Mouse (Mus musculus) forebrain, postnatal 0 days (tissue): ENCODE results near the gene Iqschfp. TPM values are rescaled to one million over a fixed set of nuclear protein-coding genes. Genes with fewer than 3 reads are reported as not detected.

Experiments
- ATAC-seq: fragments of 200-750 bp; cut with Nextera tagmentation; 2 replicates; pipeline ENCODE4 v1.8.0; 2017; ENCODE audit warnings: mild to moderate bottlenecking, moderate library complexity
- DNase-seq: peaks from one replicate; pipeline ENCODE4 v3.0.0-alpha.2; 2015
- H3K27ac ChIP-seq: fragments of 300-500 bp; sonication (generic); 2 replicates; pipeline ENCODE4 v1.5.1; 2014; ENCODE audit warnings: low read depth, mild to moderate bottlenecking, antibody characterized with exemption, low read length, moderate library complexity, mixed read lengths
- H3K27me3 ChIP-seq: fragments of 300-500 bp; sonication (generic); 2 replicates; pipeline ENCODE4 v1.6.1; 2014; ENCODE audit warnings: mild to moderate bottlenecking, low read length, mixed read lengths; ENCODE audit not compliant: insufficient read depth
- H3K36me3 ChIP-seq: fragments of 300-500 bp; sonication (generic); 2 replicates; pipeline ENCODE4 v1.6.1; 2014; ENCODE audit warnings: mild to moderate bottlenecking, moderate library complexity; ENCODE audit not compliant: insufficient read depth
- H3K4me1 ChIP-seq: fragments of 300-500 bp; sonication (generic); 2 replicates; pipeline ENCODE4 v1.6.1; 2014; ENCODE audit warnings: antibody characterized with exemption; ENCODE audit not compliant: insufficient read depth
- H3K4me2 ChIP-seq: fragments of 300-500 bp; sonication (generic); 2 replicates; pipeline ENCODE4 v1.6.1; 2014; ENCODE audit warnings: low read depth, mild to moderate bottlenecking, moderate library complexity
- H3K4me3 ChIP-seq: fragments of 300-500 bp; sonication (generic); 2 replicates; pipeline ENCODE4 v1.5.1; 2014; ENCODE audit warnings: low read depth, low read length, mixed read lengths
- H3K9ac ChIP-seq: fragments of 300-500 bp; sonication (generic); 2 replicates; pipeline ENCODE4 v1.6.1; 2014; ENCODE audit warnings: mild to moderate bottlenecking
- H3K9me3 ChIP-seq: fragments of 300-500 bp; sonication (generic); 2 replicates; pipeline ENCODE4 v1.6.1; 2016; ENCODE audit warnings: low read length
- CTCF ChIP-seq: sonication (generic); IDR thresholded peaks from 2 replicates; pipeline ENCODE4 v1.5.1; 2016; ENCODE audit warnings: antibody characterized with exemption, control low read depth, low read depth
- WGBS: fragments of 180-500 bp; shearing (Covaris S2); extraction: QIAGEN DNeasy Blood & Tissue Kit; methylation state at CpG from one replicate; pipeline ENCODE4 v1.1.7; 2014; 5-methylcytosine and 5-hydroxymethylcytosine counted together
- polyA plus RNA-seq: library from polyadenylated mRNA; unstranded; fragments of >200 nt; fragmentation: Nextera tagmentation; extraction: Ambion mirVana; gene quantifications from 2 replicates; pipeline ENCODE4 v1.2.1, GENCODE M21; 2015
- total RNA-seq: library from RNA; depleted of rRNA; stranded (reverse); fragments of >200 nt; gene quantifications from 2 replicates; pipeline ENCODE4 v1.2.3, GENCODE M21; 2014

The Iqschfp gene
- total and polyA plus RNA-seq, 2 experiments from 2014 or later: 6.6 to 8.8 TPM

DNA sequence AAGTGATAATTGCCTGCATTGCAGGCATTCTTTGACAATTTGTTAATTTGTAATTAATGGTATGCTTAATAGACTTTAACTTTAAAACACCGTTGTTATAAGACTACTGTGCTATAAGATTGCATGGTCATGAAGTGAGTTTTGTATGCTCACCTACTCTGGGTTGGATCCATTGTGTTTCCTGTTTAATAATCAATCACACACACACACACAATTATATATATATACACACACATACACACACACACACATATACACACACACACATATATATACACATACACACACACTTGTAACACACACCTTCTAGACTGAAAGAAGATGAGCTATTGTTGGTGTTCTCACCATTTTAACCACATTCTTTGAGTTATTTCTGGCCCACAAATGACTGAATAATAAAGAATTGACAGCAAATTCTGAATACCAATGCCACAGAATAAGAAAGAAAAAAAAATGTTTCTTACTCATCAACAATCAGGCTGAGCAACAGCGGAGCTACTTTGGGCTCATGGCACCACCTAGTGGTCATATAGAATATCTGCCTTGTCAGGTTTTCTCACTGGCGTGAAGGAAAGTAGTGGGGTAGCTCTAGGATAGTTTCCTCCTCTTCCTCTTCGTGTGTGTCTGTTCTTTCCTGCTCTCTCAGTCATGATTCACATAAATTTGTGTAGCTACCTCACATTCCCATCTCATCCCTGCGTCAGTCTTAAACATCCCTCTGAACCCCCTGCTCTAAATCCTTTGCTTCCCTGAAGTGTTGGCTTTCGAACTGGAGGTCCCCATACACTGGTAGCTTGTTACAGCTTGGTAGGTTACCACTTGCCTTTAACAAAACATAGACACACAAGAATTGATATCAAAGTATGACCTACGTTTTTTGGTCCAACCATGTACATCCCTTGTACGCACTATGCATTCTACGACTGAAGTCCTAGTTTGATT, 153.7 kb downstream of the Iqschfp start:
- DNase-seq: peak; percentile 86
- Histone ChIP-seq H3K4me2 (no peak overlapping the region), H3K4me3 (no peak overlapping the region), H3K27ac (no peak overlapping the region), H3K27me3 (no peaks in the 10 kb centered on the region), H3K4me1 (0 out of 2 replicates have a peak, but pooled peaks cover 3% of the 10 kb centered on the region), H3K9me3 (no peaks in the 10 kb centered on the region), H3K9ac (no peak overlapping the region), H3K36me3 (no peaks in the 10 kb centered on the region)
- WGBS: 52% methylated on average over 9 of the region's 9 CpGs
- peak; percentile 81 for ATAC-seq
- peak; percentile 95 for TF ChIP-seq CTCF

DNA sequence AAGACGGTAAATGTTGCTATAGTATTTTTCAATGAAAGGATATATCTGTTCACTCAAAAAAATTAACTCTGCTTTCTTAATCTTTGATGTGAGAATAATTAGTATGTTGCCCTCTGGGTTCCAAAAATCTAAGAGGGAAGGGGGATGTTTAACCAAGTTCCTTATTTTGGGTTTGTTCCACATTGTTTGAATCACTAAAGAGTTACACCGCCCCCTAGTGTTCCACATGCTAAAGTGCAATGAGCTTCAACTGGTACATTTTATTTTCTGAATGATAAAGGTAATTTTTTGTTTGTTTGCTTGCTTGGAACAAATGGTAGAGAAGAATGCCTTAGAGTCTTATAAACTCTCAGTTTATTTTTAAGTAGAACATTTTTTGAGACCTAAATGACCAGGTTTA, 161.5 kb downstream of the Iqschfp start:
- H3K4me1 ChIP-seq: no peaks in the 10 kb centered on the region
- H3K4me3 ChIP-seq: no peak overlapping the region
- H3K9me3 ChIP-seq: no peaks in the 10 kb centered on the region
- WGBS: 48% methylated on average over 2 of the region's 2 CpGs
- no peaks in the 10 kb centered on the region for H3K36me3 ChIP-seq
- no peak overlapping the region for H3K4me2 ChIP-seq
- no peak overlapping the region for H3K27ac ChIP-seq
- TF ChIP-seq CTCF: peak; percentile 85
- ATAC-seq: no peak
- peak; percentile 71 for DNase-seq
- H3K9ac ChIP-seq: no peak overlapping the region
- H3K27me3 ChIP-seq: no peaks in the 10 kb centered on the region

DNA sequence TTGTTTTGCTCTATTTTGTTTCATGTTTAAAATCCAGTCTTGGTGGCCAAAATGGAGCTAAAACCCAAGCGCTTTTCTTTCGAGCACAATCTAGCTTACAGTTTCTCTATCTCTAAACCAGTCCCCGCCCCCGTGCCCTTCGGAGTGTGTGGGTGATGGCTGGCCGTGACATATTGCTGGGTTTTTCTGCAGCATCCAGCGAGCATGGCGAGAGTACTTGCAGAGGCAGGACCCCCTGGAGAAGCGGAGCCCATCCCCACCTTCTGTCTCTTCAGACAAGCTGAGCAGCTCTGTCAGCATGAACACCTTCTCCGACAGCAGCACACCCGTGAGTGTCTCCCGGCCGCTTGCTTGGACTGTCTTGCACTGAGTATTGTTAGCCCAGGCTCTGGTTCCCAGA, 163.0 kb downstream of the Iqschfp start:
- no peak overlapping the region for H3K4me3 ChIP-seq
- H3K9ac ChIP-seq: no peak overlapping the region
- no peaks in the 10 kb centered on the region for H3K27me3 ChIP-seq
- DNase-seq: no peak
- H3K36me3 ChIP-seq: no peaks in the 10 kb centered on the region
- WGBS: 69% methylated on average over 13 of the region's 13 CpGs
- ATAC-seq: peak; percentile 5; the same call in 1 of the 2 replicates
- H3K4me1 ChIP-seq: no peaks in the 10 kb centered on the region
- no peak overlapping the region for H3K4me2 ChIP-seq
- H3K9me3 ChIP-seq: no peaks in the 10 kb centered on the region
- no peak overlapping the region for H3K27ac ChIP-seq
- no peak for TF ChIP-seq CTCF

DNA sequence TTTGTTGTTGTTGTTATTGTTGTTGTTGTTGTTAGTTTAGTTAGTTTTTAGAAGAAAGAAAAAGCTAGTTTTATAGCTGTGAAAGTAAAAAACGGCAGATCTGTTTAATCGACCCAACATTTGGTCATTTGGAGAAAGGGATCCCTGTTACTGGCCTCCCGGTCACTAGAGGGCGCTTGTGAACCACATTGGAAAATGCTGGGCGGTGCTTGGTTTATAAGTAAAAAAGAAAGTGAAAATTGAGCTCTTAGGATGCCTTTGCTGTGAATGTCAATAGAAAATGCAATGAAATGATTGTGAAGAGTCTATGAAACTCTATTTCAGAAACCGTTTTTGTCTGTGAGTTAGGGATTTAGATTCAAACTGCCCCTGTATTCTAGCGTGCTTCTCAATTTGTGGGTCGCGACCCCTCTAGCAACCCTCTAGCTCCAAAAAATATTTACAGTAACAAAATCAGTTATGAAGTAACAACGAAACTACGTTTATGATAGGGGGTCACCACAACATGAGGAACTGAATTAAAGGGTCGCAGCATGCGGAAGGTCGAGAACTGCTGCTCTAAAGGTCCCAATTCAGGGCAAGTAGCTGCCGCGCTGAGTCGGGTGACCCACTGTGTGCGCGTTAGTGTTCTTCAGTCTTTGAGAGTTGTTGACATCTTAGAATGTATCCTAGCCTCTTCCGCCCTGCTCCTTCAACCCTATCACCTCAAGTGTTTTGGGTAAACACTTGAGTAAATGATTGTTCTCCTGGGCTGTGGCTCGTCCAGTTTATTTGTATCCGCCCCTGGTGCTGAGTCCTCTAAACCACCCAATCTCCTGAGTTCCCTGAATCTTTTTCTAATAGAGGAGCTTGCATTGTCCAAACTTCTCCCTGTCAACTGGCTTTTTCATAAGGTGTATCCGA, 164.6 kb downstream of the Iqschfp start:
- Histone ChIP-seq H3K27ac (no peak overlapping the region), H3K27me3 (no peaks in the 10 kb centered on the region), H3K9ac (no peak overlapping the region), H3K36me3 (no peaks in the 10 kb centered on the region), H3K4me1 (no peaks in the 10 kb centered on the region), H3K9me3 (no peaks in the 10 kb centered on the region), H3K4me2 (peak overlapping the region; percentile 26; the same call in 1 of the 2 replicates), H3K4me3 (peak overlapping the region; percentile 4; the same call in 1 of the 2 replicates)
- WGBS: 58% methylated on average over 23 of the region's 23 CpGs
- peak; percentile 54; the same call in 1 of the 2 replicates for ATAC-seq
- TF ChIP-seq CTCF: peak; percentile 83
- peak; percentile 89 for DNase-seq

DNA sequence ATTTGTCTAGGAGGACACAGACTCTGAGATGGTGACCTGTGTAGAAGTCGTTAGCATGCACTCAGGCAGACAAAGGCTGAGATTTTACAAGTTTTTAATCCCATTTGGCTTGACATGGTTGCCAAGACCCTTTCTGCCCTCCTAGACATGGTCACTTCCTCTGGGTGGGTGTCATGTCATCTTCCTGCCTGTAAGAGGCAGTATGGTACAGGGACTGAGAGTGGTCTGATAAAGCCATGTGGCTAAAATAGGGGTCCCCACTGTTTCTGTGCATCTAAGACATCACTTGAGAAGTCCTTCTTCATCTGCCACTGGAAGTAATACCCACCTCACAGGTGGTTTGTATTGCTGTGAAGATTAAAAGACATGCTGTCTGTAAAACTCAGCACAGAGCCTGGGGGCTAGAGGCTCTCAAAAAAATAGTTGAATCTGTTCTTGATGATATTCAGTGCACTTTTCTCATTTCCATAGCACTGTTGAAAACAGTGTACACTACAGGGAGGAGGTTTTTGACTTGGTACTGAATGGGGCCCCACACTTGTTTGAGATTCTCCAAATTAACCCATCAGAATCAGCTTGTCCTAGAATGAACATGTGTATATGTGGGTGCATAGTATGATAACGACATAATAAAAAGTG, 167.2 kb downstream of the Iqschfp start:
- no peaks in the 10 kb centered on the region for H3K36me3 ChIP-seq
- no peak overlapping the region for H3K4me2 ChIP-seq
- no peak overlapping the region for H3K4me3 ChIP-seq
- no peaks in the 10 kb centered on the region for H3K27me3 ChIP-seq
- DNase-seq (peak; percentile 56), ATAC-seq (peak; percentile 51)
- H3K4me1 ChIP-seq: no peaks in the 10 kb centered on the region
- H3K9me3 ChIP-seq: no peaks in the 10 kb centered on the region
- peak; percentile 88 for TF ChIP-seq CTCF
- H3K27ac ChIP-seq: no peak overlapping the region
- no peak overlapping the region for H3K9ac ChIP-seq
- WGBS: 41% methylated on average over 2 of the region's 2 CpGs

DNA sequence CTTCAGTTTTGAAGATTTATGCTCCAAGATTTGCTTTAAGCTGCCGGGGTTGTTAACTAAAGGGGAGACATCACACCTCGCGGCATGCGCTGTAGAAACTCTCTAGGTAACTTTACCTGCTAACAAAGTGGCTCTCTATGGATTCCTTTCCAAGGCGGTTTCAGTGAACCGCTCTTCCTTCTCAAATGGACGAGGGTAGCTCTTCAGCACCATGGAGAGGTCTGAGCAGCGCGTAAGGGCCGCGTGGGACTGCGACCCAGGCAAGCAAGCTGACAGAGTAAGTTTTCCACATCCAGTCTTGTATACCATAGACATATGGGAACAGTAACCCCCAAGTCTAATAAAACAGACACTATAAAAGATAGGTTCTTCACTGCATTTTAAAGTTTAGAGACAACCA, 172.7 kb downstream of the Iqschfp start, which contains the start of gene Schip1:
Schip1 (plus strand) TSS at position 72 of the 400 bp plus-strand sequence.
- no peak for TF ChIP-seq CTCF
- Histone ChIP-seq H3K4me3 (no peak within 1 kb of the TSS), H3K9me3 (no peaks in the 10 kb centered on the region), H3K4me2 (no peak within 1 kb of the TSS), H3K9ac (no peak within 1 kb of the TSS), H3K27ac (no peak within 1 kb of the TSS), H3K27me3 (no peaks in the 10 kb centered on the region), H3K4me1 (no peaks in the 10 kb centered on the region), H3K36me3 (no peaks in the 10 kb centered on the region)
- ATAC-seq (no peak), DNase-seq (no peak)
- WGBS: 41% methylated on average over 12 of the region's 12 CpGs
